Mouse (Mus musculus) granulocyte monocyte progenitor cell, adult 5-6 weeks (primary cell): ENCODE data around the gene Galnt16. TPM values are rescaled to one million over a fixed set of nuclear protein-coding genes. Genes with fewer than 3 reads are reported as not detected.

Source experiments
- ATAC-seq: replicated peaks from 2 replicates; pipeline ENCODE4 v1.8.0; 2016; ENCODE audit warnings: mild to moderate bottlenecking, moderate TSS enrichment, inconsistent platforms; ENCODE audit not compliant: poor library complexity, severe bottlenecking
- total RNA-seq, 2 experiments: library from RNA; stranded (forward) in 1 of 2; stranded (reverse) in 1 of 2; fragments of 200-712, 200-1000 nt in 1 of 2; fragments of >200 nt in 1 of 2; fragmentation: Nextera tagmentation in 1 of 2; gene quantifications; 2 replicates each; pipeline ENCODE4 v1.2.3; 2014 to 2017

Galnt16 gene
- total RNA-seq, 2 experiments from 2014 or later = not detected

DNA sequence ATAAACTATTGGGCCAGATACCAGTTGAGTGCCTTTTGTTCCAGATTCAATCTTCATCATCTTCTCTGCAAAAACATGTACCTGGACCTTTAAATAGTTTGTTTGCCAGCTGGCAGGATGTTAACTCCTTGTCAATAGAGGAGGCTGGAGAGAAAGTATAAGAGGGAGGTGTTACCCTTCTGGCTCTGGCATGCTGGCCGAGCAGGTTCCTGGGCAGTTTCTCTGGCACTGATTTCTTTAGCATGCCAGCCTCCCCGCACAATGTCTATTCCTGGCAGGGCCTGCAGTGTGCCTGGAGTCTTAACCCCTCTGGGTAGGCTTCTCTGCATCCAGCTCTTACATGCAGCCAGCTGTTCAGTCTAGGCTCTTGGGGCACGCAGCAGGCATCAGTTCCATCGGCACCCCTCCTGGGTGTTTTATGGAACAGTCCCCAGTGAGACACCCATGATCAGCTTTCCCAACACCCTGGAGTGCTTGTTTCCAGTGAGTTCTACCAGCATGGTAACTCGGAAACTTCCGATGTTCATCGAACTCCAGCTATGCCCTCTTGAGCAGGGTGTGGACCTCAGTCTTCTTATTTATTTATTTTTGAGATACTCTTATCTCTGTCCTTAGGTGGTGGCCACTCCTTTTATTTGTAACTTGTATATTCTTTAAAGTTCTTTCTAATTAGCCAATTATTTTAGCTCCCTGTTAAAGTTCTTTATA is 136.0 kb downstream of the Galnt16 start:
- no peak for ATAC-seq

- ATAC-seq = no peak
These were observed 136.6 kb downstream of the Galnt16 start for GRCm38 (mm10) chr12:80654659-80655025.

DNA sequence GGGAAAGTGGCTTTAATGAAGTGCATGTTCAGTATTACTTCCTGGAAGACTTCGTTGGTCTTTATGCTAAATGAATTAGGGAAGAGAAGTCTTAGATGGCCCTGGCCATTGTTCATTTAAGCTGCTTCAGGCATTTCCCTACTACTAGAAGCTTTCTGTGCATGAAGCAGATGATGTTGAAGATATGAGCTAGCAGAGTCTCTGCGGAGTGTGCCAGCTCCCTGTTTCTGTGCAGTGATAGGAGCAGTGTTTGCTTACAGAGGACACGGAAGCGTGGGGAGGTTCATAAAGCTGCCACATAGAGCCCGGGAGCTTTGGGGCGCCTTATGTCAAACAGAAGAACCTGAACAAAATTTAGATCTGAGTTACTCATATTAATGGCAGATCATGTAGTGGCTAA is 140.6 kb downstream of the Galnt16 start:
- ATAC-seq = no peak

GRCm38 (mm10) chr12:80662322-80662721 is 144.2 kb downstream of the Galnt16 start:
- ATAC-seq = no peak

GRCm38 (mm10) chr12:80663935-80664334 is 145.9 kb downstream of the Galnt16 start:
- no peak for ATAC-seq

- ATAC-seq = no peak
These were observed 150.3 kb downstream of the Galnt16 start for GRCm38 (mm10) chr12:80668391-80668790.

- ATAC-seq = peak; percentile 30; the same call in 1 of the 2 replicates
These were observed 155.1 kb downstream of the Galnt16 start for GRCm38 (mm10) chr12:80673170-80673569.

Other genes with a start within 250 kb of the Galnt16 start
- 11.9 and 12.9 TPM in 2 replicates for gene Dcaf5, start 81.7 kb upstream of the Galnt16 start, total RNA-seq (2014; fragmentation: Nextera tagmentation)
- 14.2 and 14.4 TPM in 2 replicates for gene Dcaf5, start 81.7 kb upstream of the Galnt16 start, total RNA-seq (2017)
- gene Exd2, start 55.2 kb upstream of the Galnt16 start, total RNA-seq (2014; fragmentation: Nextera tagmentation) = 13.8 and 20.0 TPM in 2 replicates
- 9.9 and 11.2 TPM in 2 replicates for gene Exd2, start 55.2 kb upstream of the Galnt16 start, total RNA-seq (2017)
- 31.3 and 33.5 TPM in 2 replicates for gene Slc39a9, start 125.6 kb downstream of the Galnt16 start, total RNA-seq (2014; fragmentation: Nextera tagmentation)
- 11.5 and 13.5 TPM in 2 replicates for gene Slc39a9, start 125.6 kb downstream of the Galnt16 start, total RNA-seq (2017)
- gene Erh, start 126.1 kb downstream of the Galnt16 start, total RNA-seq (2014; fragmentation: Nextera tagmentation) = 129 and 164 TPM in 2 replicates
- 75.6 and 95.5 TPM in 2 replicates for gene Erh, start 126.1 kb downstream of the Galnt16 start, total RNA-seq (2017)
- not detected in 2 replicates for gene Plekhd1, start 174.3 kb downstream of the Galnt16 start, total RNA-seq (2014; fragmentation: Nextera tagmentation)
- not detected in 2 replicates for gene Plekhd1, start 174.3 kb downstream of the Galnt16 start, total RNA-seq (2017)
- gene Ccdc177, start 242.4 kb downstream of the Galnt16 start, total RNA-seq (2014; fragmentation: Nextera tagmentation) = 0.56 TPM in 1 of 2 replicates, not detected in the other
- not detected in 2 replicates for gene Ccdc177, start 242.4 kb downstream of the Galnt16 start, total RNA-seq (2017)